Mouse (Mus musculus) brain, embryonic 14.5 days (tissue): ENCODE data around the gene Fsip1.

ENCODE experiments used
- CTCF ChIP-seq: fragments of 200-500 bp; IDR thresholded peaks from 2 replicates; pipeline ENCODE4 v1.5.1; 2012; ENCODE audit warnings: inconsistent platforms, mild to moderate bottlenecking, moderate library complexity, borderline replicate concordance; ENCODE audit not compliant: insufficient read depth, insufficient read length; ENCODE audit errors: extremely low read depth
- POLR2A ChIP-seq: fragments of 200-500 bp; IDR thresholded peaks from 2 replicates; pipeline ENCODE4 v1.6.1; 2012; ENCODE audit warnings: mild to moderate bottlenecking, inconsistent platforms, borderline replicate concordance; ENCODE audit not compliant: poor library complexity, insufficient read depth, insufficient read length, severe bottlenecking; ENCODE audit errors: extremely low read depth

- TF ChIP-seq POLR2A (no peak), CTCF (no peak)
These were observed 38.7 kb upstream of the Fsip1 start for GRCm38 (mm10) chr2:118295505-118295904.
